Mouse (Mus musculus) olfactory bulb, adult 2 months (tissue): Measurements from ENCODE around the gene Lingo2. TPM values are rescaled to one million over a fixed set of nuclear protein-coding genes. Genes with fewer than 3 reads are reported as not detected.
"Not testable (repeated sequence)": the region's sequence is repeated elsewhere in the genome, so short reads cannot be mapped to it uniquely, and the experiment has no call there.

ENCODE experiments used
- H3K27ac ChIP-seq: fragments of 200-500 bp; 2 replicates; pipeline ENCODE4 v1.5.1; 2012; ENCODE audit warnings: low read depth, low read length; ENCODE audit not compliant: insufficient read depth
- H3K4me1 ChIP-seq: fragments of 200-500 bp; 2 replicates; pipeline ENCODE4 v1.6.1; 2012; ENCODE audit warnings: low read length; ENCODE audit not compliant: control insufficient read depth, insufficient read depth
- H3K4me3 ChIP-seq: fragments of 200-500 bp; 2 replicates; pipeline ENCODE4 v1.5.1; 2012; ENCODE audit warnings: mild to moderate bottlenecking, low read depth, low read length, moderate library complexity; ENCODE audit not compliant: insufficient read depth
- CTCF ChIP-seq: fragments of 200-500 bp; IDR thresholded peaks from 2 replicates; pipeline ENCODE4 v1.5.1; 2012; ENCODE audit warnings: low read depth, mild to moderate bottlenecking, low read length, moderate library complexity; ENCODE audit not compliant: insufficient read depth
- POLR2A ChIP-seq: fragments of 200-500 bp; IDR thresholded peaks from 2 replicates; pipeline ENCODE4 v1.6.1; 2012; ENCODE audit warnings: mild to moderate bottlenecking, low read depth, low read length, moderate library complexity; ENCODE audit not compliant: insufficient read depth
- WGBS: fragments of 180-500 bp; shearing (Covaris S2); methylation state at CpG from one replicate; pipeline ENCODE4 v1.1.7; 2018; 5-methylcytosine and 5-hydroxymethylcytosine counted together
- polyA plus RNA-seq: library from polyadenylated mRNA; stranded (reverse); fragments of >200 nt; gene quantifications from 2 replicates; pipeline ENCODE4 v1.2.4, GENCODE M21; 2012; ENCODE audit warnings: low replicate concordance; ENCODE audit not compliant: missing spikeins, insufficient read depth, insufficient read length

The Lingo2 gene
- polyA plus RNA-seq, 1 experiment = not detected

GRCm38 (mm10) chr4:35752121-35752860 is 1199.3 kb downstream of the Lingo2 start:
- H3K4me3 ChIP-seq = no peak overlapping the region
- 84% methylated on average over 6 of the region's 6 CpGs for WGBS
- H3K27ac ChIP-seq = no peak overlapping the region
- no peak for TF ChIP-seq POLR2A
- no peak for TF ChIP-seq CTCF
- no peaks in the 10 kb centered on the region for H3K4me1 ChIP-seq

GRCm38 (mm10) chr4:35746693-35747092 is 1204.9 kb downstream of the Lingo2 start:
- no peak overlapping the region for H3K4me3 ChIP-seq
- H3K27ac ChIP-seq = no peak overlapping the region
- WGBS = 60% methylated on average over 6 of the region's 6 CpGs
- no peaks in the 10 kb centered on the region for H3K4me1 ChIP-seq
- TF ChIP-seq CTCF = no peak
- no peak for TF ChIP-seq POLR2A

- H3K27ac ChIP-seq = no peak overlapping the region
- TF ChIP-seq CTCF = no peak
- H3K4me3 ChIP-seq = no peak overlapping the region
- 68% methylated on average over 1 of the region's 1 CpGs for WGBS
- no peaks in the 10 kb centered on the region for H3K4me1 ChIP-seq
Measured at GRCm38 (mm10) chr4:35724774-35725173, 1226.8 kb downstream of the Lingo2 start.

GRCm38 (mm10) chr4:35704126-35704525 is 1247.4 kb downstream of the Lingo2 start:
- 44% methylated on average over 2 of the region's 2 CpGs for WGBS
- Histone ChIP-seq H3K27ac (no peak overlapping the region), H3K4me3 (no peak overlapping the region), H3K4me1 (no peaks in the 10 kb centered on the region)
- TF ChIP-seq CTCF = no peak
- no peak for TF ChIP-seq POLR2A

- WGBS = 74% methylated on average over 1 of the region's 1 CpGs
- TF ChIP-seq POLR2A (no peak), CTCF (no peak)
- Histone ChIP-seq H3K4me3 (no peak overlapping the region), H3K4me1 (no peaks in the 10 kb centered on the region), H3K27ac (no peak overlapping the region)
Measured at GRCm38 (mm10) chr4:35702661-35703060, 1248.9 kb downstream of the Lingo2 start.

- no peaks in the 10 kb centered on the region for H3K4me1 ChIP-seq
- 62% methylated on average over 2 of the region's 2 CpGs for WGBS
- TF ChIP-seq POLR2A (no peak), CTCF (no peak)
- no peak overlapping the region for H3K4me3 ChIP-seq
- no peak overlapping the region for H3K27ac ChIP-seq
Measured at GRCm38 (mm10) chr4:35695137-35695522, 1256.4 kb downstream of the Lingo2 start.

- Histone ChIP-seq H3K4me1 (no peaks in the 10 kb centered on the region), H3K4me3 (no peak overlapping the region), H3K27ac (no peak overlapping the region)
- TF ChIP-seq POLR2A (no peak), CTCF (no peak)
- 91% methylated on average over 4 of the region's 4 CpGs for WGBS
Measured at GRCm38 (mm10) chr4:35694360-35695136, 1257.0 kb downstream of the Lingo2 start.

GRCm38 (mm10) chr4:35690521-35690920 is 1261.0 kb downstream of the Lingo2 start:
- 51% methylated on average over 5 of the region's 5 CpGs for WGBS
- Histone ChIP-seq H3K4me1 (no peaks in the 10 kb centered on the region), H3K4me3 (no peak overlapping the region), H3K27ac (no peak overlapping the region)
- TF ChIP-seq CTCF (no peak), POLR2A (no peak)

- not testable (repeated sequence) for H3K4me1 ChIP-seq, H3K27ac ChIP-seq, H3K4me3 ChIP-seq
- WGBS = 68% methylated on average over 5 of the region's 5 CpGs
Measured at GRCm38 (mm10) chr4:35688498-35689240, 1262.9 kb downstream of the Lingo2 start.
